Mouse (Mus musculus) olfactory bulb, adult 2 months (tissue): Measurements from ENCODE around the gene Gm26992.

Experiments used
- CTCF ChIP-seq: fragments of 200-500 bp; IDR thresholded peaks from 2 replicates; pipeline ENCODE4 v1.5.1; 2012; ENCODE audit warnings: low read depth, mild to moderate bottlenecking, low read length, moderate library complexity; ENCODE audit not compliant: insufficient read depth
- POLR2A ChIP-seq: fragments of 200-500 bp; IDR thresholded peaks from 2 replicates; pipeline ENCODE4 v1.6.1; 2012; ENCODE audit warnings: mild to moderate bottlenecking, low read depth, low read length, moderate library complexity; ENCODE audit not compliant: insufficient read depth

DNA sequence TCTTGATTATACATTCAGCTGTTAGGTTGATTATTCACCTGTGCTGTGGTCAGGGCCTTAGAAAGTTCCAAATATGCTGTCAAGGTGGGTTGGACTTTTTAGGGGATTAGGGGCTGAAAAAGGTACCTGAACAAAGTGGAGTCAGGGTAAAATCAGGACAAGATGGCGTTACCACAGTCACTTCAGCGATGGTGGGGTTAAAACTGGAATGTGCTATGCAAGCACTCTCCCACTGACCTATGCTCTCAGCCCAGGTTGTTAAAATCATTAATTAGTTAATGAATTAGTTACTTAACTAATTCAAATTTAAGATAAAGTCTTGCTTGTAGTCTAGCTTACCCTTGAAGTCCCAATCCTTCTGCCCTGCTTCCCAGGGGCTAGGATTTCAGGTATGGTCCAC lies 78.3 kb downstream of the Gm26992 start:
- TF ChIP-seq CTCF, result no peak
- no peak for TF ChIP-seq POLR2A
